Mouse (Mus musculus): Measurements from ENCODE around the gene Ttc38. TPM values are rescaled to one million over a fixed set of nuclear protein-coding genes. Genes with fewer than 3 reads are reported as not detected.
"Not testable (repeated sequence)": the region's sequence is repeated elsewhere in the genome, so short reads cannot be mapped to it uniquely, and the experiment has no call there.

Ttc38 gene
- total RNA-seq, 1 experiment from 2014 or later, result 9.0 TPM

DNA sequence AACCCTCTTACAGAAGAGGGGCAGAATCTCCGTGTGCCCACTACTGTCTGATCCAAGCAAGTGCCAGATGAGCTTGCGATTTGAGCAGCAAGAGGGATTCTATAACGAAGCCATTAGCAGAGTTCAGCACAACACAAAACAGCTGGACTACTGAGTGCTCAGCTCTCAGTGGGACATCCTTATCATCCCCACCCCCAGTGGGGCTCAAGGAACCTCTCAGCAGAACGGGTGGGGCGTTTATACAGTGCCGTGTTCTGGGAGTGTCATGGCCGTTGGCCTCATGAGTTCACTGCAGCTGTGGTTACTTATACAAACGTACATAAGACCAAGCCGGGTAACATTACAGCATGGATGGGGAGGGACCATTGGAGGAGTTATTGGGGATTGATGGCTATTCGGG lies 18.7 kb upstream of the Ttc38 start:
- ATAC-seq (ENCODE audit: extremely low read depth, insufficient number of reproducible peaks, low FRiP score, poor library complexity, severe bottlenecking), result no peak

DNA sequence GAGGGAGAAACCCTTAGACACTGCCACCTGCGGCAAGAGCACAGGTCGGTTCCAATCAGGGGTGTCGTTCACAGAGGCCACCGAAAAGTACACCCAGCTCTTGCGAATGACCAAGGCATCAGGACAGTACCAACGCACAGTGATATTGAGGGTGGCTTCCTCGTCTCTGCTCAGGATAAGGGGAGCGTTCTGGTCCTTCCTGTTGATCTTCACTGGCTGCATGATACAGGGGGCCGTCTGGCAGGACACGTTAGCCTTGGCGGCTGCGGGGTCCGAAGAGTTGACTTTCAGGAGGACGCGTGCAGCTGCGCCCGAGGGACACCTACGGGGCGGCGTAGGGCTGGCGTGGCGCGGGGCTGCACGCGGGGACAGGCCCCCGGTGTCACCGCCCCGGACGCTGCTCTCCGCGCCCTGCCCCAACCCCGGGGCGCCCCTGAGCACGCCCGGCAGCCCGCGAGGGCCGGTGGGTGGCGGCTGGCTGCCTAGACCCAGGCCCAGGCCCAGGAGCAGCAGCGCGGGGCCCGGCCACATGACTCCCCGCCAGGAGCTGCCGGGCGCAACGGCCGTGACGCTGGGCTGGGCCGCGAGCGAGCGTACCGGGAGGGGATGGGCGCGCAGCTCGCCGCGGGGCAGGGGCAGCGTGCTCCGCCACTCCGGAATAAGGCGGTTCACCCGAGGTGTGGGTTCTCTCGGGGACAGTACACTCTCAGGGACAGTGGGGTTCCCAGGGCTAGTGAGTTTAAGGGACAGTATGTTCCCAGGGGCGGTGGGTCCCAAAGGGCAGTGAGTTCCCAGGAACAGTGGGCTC lies 10.7 kb upstream of the Ttc38 start, which contains the start of gene Pkdrej:
Gene Pkdrej, minus strand, starts transcription at position 532 of the 808 bp plus-strand sequence.
- no peak for ATAC-seq (ENCODE audit: extremely low read depth, insufficient number of reproducible peaks, low FRiP score, poor library complexity, severe bottlenecking)

DNA sequence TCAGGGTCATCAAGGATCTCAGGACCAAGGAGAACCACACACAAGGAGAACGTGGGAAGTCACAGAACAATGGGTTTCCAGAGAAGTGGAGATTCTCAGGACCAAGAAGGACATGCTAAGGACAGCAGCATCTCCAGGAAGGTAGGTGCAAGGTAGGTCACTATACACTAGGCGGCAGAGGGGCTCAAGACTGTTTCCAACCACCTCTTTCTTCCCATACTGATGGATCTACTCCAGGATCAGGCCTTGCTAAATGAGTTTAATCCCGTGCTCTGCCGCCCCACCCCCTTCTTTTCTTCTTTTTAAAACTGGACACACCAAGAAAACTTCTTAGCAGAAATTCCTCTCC lies 10.1 kb upstream of the Ttc38 start:
- ATAC-seq (ENCODE audit: extremely low read depth, insufficient number of reproducible peaks, low FRiP score, poor library complexity, severe bottlenecking), result no peak

DNA sequence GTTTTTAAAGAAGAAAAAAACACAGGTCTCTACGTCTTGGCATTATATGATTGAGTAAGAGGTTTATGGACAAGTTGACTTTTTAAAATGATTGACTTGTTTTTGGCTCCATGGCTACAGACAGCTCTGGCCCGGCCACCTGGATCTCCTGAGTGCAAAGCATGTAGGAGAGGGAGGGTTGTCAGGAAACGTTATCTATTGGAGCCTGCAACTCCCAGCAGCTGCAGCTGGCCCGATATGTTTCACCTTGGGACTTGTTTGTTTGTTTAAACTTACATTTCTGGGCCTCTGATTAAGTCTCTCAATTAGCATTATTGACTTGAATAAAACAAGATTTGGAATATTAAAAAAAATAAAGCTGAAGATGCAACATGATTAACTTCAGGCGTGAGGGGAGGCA lies 5.4 kb upstream of the Ttc38 start:
- no peak for ATAC-seq (ENCODE audit: extremely low read depth, insufficient number of reproducible peaks, low FRiP score, poor library complexity, severe bottlenecking)

DNA sequence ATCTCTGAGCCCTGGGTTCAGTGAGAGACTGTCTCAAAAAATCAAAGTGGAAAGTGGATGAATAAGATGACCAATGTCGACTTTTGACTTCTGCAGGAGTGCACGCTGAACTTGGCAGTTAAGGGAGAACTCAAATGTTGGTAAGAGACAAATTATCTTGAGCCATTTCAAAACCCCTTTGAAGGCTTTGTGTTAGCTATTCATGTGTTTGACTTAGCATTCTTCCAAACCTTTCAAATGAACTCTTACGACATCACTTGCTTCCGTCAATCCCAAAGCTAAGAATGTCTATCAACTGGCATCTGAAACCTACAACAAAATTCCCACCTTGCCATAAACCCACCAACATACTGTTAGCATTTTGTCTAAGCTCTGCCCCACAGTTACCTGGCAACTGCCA lies 4.0 kb upstream of the Ttc38 start:
- ATAC-seq (ENCODE audit: extremely low read depth, insufficient number of reproducible peaks, low FRiP score, poor library complexity, severe bottlenecking), result no peak

DNA sequence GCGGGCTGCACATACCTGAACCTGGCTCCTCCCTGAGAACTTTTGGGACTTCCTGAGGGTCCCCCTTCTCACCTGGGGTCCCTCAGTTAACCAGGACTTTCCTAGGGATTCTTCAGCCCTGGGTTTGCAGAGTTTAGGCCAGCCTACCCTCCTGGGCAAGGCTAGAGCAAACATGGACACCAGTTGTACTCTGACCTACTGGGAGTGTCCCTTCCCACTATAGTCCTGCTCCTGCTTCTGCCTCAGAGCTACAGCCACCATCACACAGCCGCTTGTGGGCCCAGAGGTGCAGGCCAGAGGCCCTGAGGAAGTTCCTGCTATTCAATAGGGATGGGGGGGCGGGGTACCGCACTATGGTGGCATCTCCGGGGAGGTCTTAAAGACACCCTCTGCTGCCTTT lies 2.6 kb upstream of the Ttc38 start:
- no peak for ATAC-seq (ENCODE audit: extremely low read depth, insufficient number of reproducible peaks, low FRiP score, poor library complexity, severe bottlenecking)

DNA sequence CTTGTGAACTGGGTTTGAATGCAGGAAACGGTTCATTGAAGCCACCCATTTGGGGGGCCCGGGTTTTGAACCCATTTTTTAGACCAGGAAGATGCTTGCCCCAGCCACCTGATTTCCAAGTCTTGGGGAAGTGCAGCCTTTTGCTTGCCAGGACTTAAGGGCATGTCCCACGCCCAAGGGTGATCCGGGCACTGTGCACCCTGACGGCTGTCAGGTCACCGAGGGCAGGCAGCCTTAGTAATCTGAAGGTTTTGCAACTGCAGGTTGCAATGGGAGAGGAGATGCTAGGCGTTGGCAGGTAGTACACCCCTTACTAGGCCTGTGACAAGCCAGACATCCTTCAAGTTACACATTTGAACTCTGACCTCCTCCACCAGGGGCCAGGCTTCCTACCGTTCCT lies 493 bp downstream of the Ttc38 start:
- no peak for ATAC-seq (ENCODE audit: extremely low read depth, insufficient number of reproducible peaks, low FRiP score, poor library complexity, severe bottlenecking)

DNA sequence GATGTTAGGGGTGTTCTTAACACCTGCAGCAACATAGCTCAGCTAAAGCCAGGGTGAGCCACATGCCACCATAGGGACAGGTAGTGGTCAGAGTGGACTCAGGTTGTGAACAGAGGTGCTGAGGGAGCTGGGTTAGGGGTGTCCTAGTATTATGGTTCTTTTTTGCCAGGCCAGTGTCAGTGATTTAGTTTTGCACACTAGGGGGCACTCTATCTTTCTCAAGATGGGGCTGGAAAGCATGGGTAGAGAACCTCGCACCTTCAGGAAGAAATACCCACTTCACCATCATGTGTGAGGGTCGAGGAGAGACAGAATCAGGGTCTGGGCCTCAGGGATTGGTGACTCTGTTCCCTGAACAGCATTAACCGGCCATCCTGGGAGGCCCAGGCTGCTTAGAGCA lies 3.2 kb downstream of the Ttc38 start:
- ATAC-seq (ENCODE audit: extremely low read depth, insufficient number of reproducible peaks, low FRiP score, poor library complexity, severe bottlenecking), result no peak

DNA sequence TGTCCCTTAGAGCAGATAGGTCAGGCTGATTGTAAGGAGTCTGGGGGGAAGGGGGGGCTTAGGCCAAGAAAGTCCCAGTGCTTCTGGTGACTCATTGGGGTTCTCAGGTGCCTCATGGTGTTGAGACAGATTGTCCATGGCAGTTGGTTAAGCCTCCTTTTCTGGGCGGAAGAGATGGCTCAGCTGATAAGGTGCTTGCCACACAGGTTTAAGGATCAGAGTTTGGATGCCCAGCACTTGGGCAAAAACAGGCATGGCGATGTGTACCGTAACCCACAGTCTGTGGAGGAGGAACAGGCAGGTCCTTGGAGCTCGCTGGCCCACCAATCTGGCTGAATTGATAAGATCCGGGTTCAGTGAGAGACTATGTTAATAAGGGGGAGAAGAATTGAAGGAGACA lies 4.8 kb downstream of the Ttc38 start:
- ATAC-seq (ENCODE audit: extremely low read depth, insufficient number of reproducible peaks, low FRiP score, poor library complexity, severe bottlenecking), result no peak

DNA sequence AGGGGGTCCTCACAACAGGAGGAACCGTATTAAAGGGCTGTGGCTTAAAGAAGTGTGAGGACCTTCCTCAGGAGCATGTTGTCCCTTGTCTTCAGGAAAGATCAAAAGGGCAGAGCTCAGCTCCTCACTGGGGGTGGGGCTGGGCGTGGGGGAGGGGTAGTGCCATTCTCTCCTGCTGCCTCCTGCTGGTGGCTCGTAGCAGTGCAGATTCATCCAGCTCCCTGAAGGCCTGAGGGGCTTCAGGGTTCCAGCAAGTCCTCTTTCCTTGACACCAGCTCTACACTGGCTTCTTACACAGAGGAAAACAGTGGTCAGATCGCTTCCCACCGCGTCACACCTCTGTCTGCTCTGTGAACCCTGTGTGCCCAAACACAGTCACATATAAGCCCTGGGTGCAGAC lies 8.9 kb downstream of the Ttc38 start:
- ATAC-seq (ENCODE audit: extremely low read depth, insufficient number of reproducible peaks, low FRiP score, poor library complexity, severe bottlenecking), result peak; percentile 23; the same call in 1 of the 2 replicates

DNA sequence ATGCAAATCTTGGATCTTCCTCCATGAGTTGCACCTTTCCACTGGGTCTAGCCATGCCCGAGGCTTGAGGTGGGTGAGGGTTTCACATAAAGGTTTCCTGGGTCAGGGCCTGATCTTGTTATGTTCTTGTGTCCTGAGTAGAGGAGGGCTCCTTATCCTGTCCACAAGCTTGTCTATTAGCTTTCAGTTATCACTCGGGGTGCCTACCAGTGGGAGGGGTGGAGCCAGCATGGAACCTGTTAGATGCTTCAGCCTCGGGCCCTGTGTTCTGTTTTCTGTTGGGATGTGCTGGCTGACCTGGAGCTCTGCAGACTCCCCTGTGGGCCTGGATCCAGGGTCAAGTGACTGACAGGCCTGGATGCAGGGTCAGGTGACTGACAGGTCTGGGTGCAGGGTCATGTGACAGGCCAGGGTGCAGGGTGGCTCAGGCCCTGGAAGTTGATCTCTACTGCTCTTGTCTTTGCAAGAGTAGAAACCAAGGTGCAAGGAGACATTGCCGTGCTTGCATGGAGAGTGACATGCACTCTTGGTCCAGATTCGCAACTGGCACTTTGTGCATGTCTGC lies 9.8 kb downstream of the Ttc38 start:
- no peak for ATAC-seq (ENCODE audit: extremely low read depth, insufficient number of reproducible peaks, low FRiP score, poor library complexity, severe bottlenecking)

DNA sequence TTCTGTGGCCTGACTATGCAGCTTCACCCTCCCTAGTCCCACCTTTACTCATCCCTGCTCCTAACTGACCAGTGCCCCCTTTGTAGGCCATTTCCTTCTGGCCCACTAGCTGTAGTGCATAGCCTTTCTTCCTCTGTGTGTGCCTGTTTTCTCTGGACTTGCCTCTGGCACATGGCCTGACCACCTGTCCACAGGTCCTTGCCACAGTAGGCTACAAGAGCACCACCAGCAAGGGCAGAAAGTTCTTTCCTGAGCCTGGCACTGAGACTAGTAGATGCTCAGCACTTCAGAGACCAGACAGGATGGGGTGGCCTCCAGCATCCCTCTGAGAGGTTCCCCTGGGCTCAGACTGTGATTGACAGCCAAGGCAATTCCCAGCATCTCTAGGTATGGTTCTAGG lies 13.0 kb downstream of the Ttc38 start:
- no peak for ATAC-seq (ENCODE audit: extremely low read depth, insufficient number of reproducible peaks, low FRiP score, poor library complexity, severe bottlenecking)

DNA sequence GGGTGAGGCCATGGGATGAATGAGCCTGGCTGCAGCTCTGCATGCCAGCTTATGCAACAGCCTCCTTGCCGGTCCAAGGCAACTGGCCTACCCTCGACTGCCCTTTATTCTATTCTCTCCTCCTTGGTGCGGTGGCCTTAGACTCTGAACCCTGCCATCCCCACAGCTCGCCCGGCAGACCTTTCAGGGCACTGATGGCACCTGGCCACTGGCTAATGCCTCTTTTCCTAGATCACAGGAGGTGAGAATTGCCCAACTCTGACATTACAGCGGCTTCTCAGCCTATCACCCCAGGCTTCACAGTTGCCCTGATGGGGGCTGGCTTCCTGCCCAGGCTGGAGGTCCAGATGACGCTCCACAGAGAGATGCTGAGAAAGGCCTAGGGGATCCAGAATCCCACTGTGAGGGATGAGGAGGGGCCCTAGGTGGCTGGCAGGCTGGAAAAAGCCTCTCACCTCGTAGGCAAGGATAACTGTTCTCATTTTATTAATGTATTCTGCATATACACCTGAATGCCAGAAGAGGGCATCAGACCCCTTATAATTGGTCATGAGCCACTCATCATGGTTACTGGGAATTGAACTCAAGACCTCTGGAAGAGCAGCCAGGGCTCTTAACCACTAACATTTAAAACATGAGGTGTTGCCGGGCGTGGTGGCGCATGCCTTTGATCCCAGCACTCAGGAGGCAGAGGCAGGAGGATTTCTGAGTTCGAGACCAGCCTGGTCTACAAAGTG lies 19.7 kb downstream of the Ttc38 start:
- ATAC-seq (ENCODE audit: extremely low read depth, insufficient number of reproducible peaks, low FRiP score, poor library complexity, severe bottlenecking), result no peak

DNA sequence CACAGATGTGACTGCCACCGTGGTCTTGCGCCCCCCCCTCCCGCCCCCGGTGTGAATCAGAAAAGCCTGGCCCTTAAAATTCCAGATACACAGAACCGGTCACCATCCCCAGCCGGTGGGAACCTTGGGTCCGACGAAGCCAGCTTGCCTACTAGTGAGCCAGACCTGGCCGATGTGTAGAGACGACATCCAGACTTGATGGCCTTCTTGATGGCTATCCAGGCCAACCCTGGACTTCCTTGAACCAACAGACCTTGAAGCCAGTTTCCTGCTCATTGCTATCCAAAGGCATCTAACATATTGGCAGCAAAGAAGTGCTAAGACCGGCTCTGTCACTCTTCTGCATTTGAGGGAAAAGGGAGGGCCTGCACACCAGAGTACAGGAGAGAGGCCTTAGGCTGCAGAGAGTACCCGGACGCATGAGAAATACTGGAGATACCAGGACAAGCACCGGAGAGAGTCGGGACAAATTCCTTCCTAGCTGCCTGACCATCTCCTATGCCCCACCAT lies 26.9 kb downstream of the Ttc38 start:
- ATAC-seq (ENCODE audit: extremely low read depth, insufficient number of reproducible peaks, low FRiP score, poor library complexity, severe bottlenecking), result no peak

DNA sequence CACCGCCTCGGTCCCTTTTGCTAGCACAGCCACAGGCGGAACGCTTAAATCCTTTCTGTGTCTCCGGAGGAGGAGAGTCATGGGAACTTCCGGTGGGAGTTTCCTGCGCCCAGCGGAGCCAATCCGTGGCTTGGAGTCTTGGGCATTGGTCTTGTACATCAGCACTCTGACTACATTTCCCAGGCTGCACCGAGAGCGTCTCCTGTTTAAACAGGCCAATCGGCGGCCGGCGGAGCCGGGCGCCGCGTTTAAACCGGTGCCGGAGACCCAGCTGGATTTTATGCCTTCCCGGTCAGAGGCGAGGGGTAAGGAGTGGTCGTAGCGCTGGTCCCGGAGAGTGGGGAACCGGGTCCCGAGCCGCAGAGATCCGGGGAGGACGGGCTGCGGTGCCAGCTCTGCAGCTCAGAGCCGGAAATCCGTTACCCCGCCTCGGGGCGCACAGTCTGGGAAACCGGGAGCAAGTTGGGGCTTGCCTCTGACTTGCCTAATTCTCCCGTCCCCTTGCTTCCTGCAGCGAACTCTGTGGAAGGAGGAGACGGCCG lies 27.5 kb downstream of the Ttc38 start, which contains the start of gene Gtse1:
Gene Gtse1, plus strand, starts transcription at position 256 of the 542 bp plus-strand sequence.
- peak; percentile 97 for ATAC-seq (ENCODE audit: extremely low read depth, insufficient number of reproducible peaks, low FRiP score, poor library complexity, severe bottlenecking)

DNA sequence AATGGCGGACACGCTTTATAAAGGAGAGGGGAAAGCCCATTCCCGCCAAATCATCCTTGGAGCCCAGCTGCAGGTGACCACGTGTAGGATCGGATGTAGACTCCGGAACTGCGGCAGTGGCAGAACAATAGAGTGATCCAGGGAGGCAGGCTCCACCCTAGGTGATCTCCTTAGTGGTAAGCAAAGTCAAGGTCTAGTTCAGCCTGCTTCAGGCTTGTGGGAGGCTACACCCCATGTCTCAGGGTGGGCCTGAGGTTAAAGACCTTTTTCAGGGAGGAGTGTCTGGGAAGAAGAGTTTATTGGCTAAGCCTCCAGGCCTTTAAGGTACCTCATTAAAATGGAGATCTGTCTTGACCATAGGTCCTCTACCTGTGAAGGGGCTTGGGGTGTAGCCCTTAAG lies 33.8 kb downstream of the Ttc38 start:
- not testable (repeated sequence) for ATAC-seq (ENCODE audit: extremely low read depth, insufficient number of reproducible peaks, low FRiP score, poor library complexity, severe bottlenecking)

DNA sequence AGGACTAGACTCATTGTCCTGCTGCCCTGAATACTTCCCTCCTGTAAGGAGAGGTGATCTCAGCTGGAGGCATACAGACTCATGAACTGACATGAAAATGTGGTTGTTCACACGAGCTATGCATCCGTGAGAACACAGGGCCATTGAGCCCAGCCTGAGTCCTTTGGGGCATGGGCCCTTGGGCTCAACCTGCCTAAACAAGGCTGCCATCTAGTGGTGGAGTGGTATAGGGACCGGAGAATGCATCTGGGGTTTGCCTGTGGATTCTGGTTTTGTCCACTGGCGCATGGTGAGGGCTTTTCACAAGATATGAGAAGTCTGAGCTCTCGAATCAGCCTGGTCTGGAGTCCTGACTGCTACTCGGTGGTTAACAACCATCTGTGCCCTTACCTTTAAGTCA lies 35.6 kb downstream of the Ttc38 start:
- peak; percentile 72 for ATAC-seq (ENCODE audit: extremely low read depth, insufficient number of reproducible peaks, low FRiP score, poor library complexity, severe bottlenecking)

DNA sequence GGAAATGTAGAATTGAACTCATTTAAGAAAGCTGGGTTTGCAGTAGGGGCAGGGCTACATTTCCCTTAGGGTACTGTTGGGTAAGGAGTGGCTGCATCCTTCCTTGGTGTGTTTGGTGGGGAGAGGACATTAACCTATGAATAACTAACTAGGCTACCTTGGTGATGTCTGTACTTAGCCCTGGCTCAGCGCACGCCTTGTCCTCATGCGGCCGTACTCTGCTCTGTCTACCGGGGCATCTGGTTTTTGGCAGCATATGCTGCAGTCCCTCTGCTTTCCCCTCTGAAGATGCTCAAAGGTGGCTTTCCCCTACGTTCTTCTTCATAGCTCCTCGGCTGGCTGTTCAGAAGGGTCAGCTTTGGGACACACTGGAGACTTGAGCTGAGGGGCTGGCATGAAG lies 45.2 kb downstream of the Ttc38 start:
- no peak for ATAC-seq (ENCODE audit: extremely low read depth, insufficient number of reproducible peaks, low FRiP score, poor library complexity, severe bottlenecking)

DNA sequence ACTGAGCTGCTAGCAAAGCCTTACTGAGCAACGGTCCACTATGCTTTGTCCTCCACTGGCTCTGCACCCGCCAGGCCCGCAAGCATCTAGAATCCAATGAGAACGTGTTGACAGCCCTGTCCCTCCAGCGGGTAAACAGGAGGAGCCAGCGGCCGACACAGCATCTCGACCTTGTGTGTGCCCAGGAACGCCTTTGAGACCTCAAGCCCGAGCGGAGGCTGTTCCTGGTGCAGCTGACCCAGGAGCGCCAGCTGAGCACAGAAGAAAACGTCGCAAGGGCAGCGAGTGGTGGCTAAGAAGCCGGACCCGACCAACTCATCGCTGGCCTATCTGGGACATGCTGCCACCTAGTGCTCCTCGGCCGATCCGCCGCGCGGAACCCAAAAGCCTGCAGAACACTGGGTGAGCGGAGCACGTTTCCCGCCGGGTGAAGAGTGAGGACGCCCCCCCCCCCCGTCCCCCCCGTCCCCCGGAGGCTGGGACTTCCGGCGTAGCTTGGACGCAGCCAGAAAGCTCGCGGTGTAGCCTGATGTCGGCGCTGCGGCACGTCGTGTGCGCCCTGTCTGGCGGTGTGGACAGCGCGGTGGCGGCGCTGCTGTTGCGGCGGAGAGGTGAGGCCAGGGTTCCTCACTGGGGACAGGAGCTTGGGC lies 46.9 kb downstream of the Ttc38 start, which contains the start of gene Trmu:
Gene Trmu, plus strand, starts transcription at position 465 of the 650 bp plus-strand sequence.
- peak; percentile 86 for ATAC-seq (ENCODE audit: extremely low read depth, insufficient number of reproducible peaks, low FRiP score, poor library complexity, severe bottlenecking)

Data from neutrophil, adult 5-6 weeks (primary cell).